Mouse (Mus musculus) layer of hippocampus, adult 2 months (tissue): ENCODE measurements around the gene Magi1. TPM values are rescaled to one million over a fixed set of nuclear protein-coding genes. Genes with fewer than 3 reads are reported as not detected.

ENCODE experiments used
- DNase-seq, 2 experiments: peaks; one replicate each; pipeline ENCODE4 v3.0.0; 2022; ENCODE audit warnings: low spot score in 2 of 2
- H3K27ac ChIP-seq: fragments of 200-600 bp; 2 replicates; pipeline ENCODE4 v1.8.1; 2022
- H3K4me3 ChIP-seq: fragments of 200-600 bp; 2 replicates; pipeline ENCODE4 v1.8.1; 2022; ENCODE audit warnings: mild to moderate bottlenecking
- CTCF ChIP-seq: fragments of 200-600 bp; conservative IDR thresholded peaks from 2 replicates; pipeline ENCODE4 v1.8.1; 2022; ENCODE audit warnings: antibody characterized with exemption, mild to moderate bottlenecking, moderate library complexity
- long read RNA-seq, 2 experiments: library from polyadenylated mRNA; stranded (forward); transcript quantifications; one replicate each; pipeline ENCODE4 v2.0.0; 2021; ENCODE audit warnings: borderline mapping rate in 2 of 2
- total RNA-seq, 2 experiments: library from RNA; stranded (reverse); gene quantifications; 2 replicates each; pipeline ENCODE4 v1.2.3; 2021

The Magi1 gene
- 10 to 100 TPM; 46.5 to 48.8 TPM for total RNA-seq
- long read RNA-seq, experiment 1, partial matches to known transcripts, result 4 of 19 reads
- long read RNA-seq, experiment 1, other reads (novel, unspliced or antisense), result 15 of 19 reads
- long read RNA-seq, experiment 2, partial matches to known transcripts, result 13 of 54 reads
- long read RNA-seq, experiment 2, other reads (novel, unspliced or antisense), result 41 of 54 reads

- peak; percentile 94 to 95 for DNase-seq
- H3K4me3 ChIP-seq, result peak within 1 kb of the TSS; percentile 91
- TF ChIP-seq CTCF, result 0 out of 2 replicates have a peak, but pooled peaks have one; percentile 3
- peak within 1 kb of the TSS; percentile 81 for H3K27ac ChIP-seq
Observed at GRCm38 (mm10) chr6:94283318-94284061, at the start of gene Magi1. Magi1 (minus strand) TSS chr6:94283917.

- H3K27ac ChIP-seq, result no peak overlapping the region
- no peak for TF ChIP-seq CTCF
- no peak for DNase-seq
- no peak overlapping the region for H3K4me3 ChIP-seq
Observed at GRCm38 (mm10) chr6:94327143-94327542, 43.4 kb upstream of the Magi1 start.

GRCm38 (mm10) chr6:94316886-94317285 lies 33.2 kb upstream of the Magi1 start:
- DNase-seq, result no peak
- Histone ChIP-seq H3K4me3 (no peak overlapping the region), H3K27ac (no peak overlapping the region)
- TF ChIP-seq CTCF, result no peak

- Histone ChIP-seq H3K4me3 (no peak overlapping the region), H3K27ac (no peak overlapping the region)
- no peak for TF ChIP-seq CTCF
- DNase-seq, result no peak
Observed at GRCm38 (mm10) chr6:94312285-94312684, 28.6 kb upstream of the Magi1 start.

- Histone ChIP-seq H3K27ac (no peak overlapping the region), H3K4me3 (no peak overlapping the region)
- no peak for DNase-seq
- TF ChIP-seq CTCF, result no peak
Observed at GRCm38 (mm10) chr6:94308498-94308897, 24.8 kb upstream of the Magi1 start.

GRCm38 (mm10) chr6:94303512-94303911 lies 19.8 kb upstream of the Magi1 start:
- TF ChIP-seq CTCF, result no peak
- Histone ChIP-seq H3K4me3 (no peak overlapping the region), H3K27ac (no peak overlapping the region)
- no peak for DNase-seq

- H3K4me3 ChIP-seq, result no peak overlapping the region
- no peak overlapping the region for H3K27ac ChIP-seq
- no peak for DNase-seq
- no peak for TF ChIP-seq CTCF
Observed at GRCm38 (mm10) chr6:94301804-94302203, 18.1 kb upstream of the Magi1 start.

GRCm38 (mm10) chr6:94300562-94300961 lies 16.8 kb upstream of the Magi1 start:
- DNase-seq, result no peak
- no peak overlapping the region for H3K27ac ChIP-seq
- TF ChIP-seq CTCF, result no peak
- no peak overlapping the region for H3K4me3 ChIP-seq

GRCm38 (mm10) chr6:94287387-94287786 lies 3.7 kb upstream of the Magi1 start:
- H3K27ac ChIP-seq, result no peak overlapping the region

GRCm38 (mm10) chr6:94286555-94286954 lies 2.8 kb upstream of the Magi1 start:
- TF ChIP-seq CTCF, result no peak
- no peak overlapping the region for H3K4me3 ChIP-seq
- no peak overlapping the region for H3K27ac ChIP-seq
- DNase-seq, result no peak

More at GRCm38 (mm10) chr6:94287387-94287786, 3.7 kb upstream of the Magi1 start:
- H3K4me3 ChIP-seq, result no peak overlapping the region
- peak; percentile 42 for TF ChIP-seq CTCF
- DNase-seq, result no peak

GRCm38 (mm10) chr6:94284089-94284825 lies 540 bp upstream of the Magi1 start:
- DNase-seq, result peak in 1 of 2 experiments; percentile 23
- peak overlapping the region; percentile 91 for H3K4me3 ChIP-seq
- peak overlapping the region; percentile 53; the same call in 1 of the 2 replicates for H3K27ac ChIP-seq
- peak; percentile 32 for TF ChIP-seq CTCF

GRCm38 (mm10) chr6:94282301-94283241 lies 1.1 kb downstream of the Magi1 start:
- no peak for DNase-seq
- Histone ChIP-seq H3K27ac (peak overlapping the region; percentile 81), H3K4me3 (peak overlapping the region; percentile 91)
- peak; percentile 33; the same call in 1 of the 2 replicates for TF ChIP-seq CTCF
